Mouse (Mus musculus): Measurements from ENCODE around the gene Klrb1a. TPM values are rescaled to one million over a fixed set of nuclear protein-coding genes. Genes with fewer than 3 reads are reported as not detected.
"Not testable (repeated sequence)": the region's sequence is repeated elsewhere in the genome, so short reads cannot be mapped to it uniquely, and the experiment has no call there.

Gene Klrb1a
- polyA plus RNA-seq, 2 experiments = 0.11 to 0.55 TPM

DNA sequence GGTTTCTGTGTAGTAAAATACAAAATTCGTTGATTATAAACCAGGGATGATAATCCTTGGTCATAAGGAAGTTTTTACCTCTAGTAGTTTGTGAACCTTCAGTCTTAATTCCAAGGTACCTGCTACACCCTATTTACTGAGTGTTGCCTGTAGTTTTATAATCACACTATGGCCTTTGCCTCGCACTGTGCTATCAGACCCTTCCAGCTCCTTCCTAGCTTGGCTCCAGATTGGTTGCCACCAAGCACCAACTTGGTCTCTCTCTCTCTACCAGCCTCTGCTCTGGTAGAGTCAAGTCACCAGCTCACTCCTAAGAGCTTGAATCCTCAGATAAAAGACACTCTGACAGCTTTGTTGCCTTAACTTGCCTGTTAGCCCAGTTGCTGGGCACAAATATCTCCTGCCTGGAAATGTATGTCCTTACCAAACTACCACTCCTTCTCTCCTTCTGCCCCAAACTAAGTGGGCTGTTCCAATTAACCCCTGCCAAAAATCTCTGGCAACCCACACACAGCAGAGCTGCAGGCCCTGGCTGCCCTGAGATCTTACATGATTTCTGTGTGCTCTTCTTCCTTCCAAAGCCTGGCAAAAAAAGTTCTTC lies 17.9 kb upstream of the Klrb1a start:
- no peak for ATAC-seq (ENCODE audit: insufficient read depth)

DNA sequence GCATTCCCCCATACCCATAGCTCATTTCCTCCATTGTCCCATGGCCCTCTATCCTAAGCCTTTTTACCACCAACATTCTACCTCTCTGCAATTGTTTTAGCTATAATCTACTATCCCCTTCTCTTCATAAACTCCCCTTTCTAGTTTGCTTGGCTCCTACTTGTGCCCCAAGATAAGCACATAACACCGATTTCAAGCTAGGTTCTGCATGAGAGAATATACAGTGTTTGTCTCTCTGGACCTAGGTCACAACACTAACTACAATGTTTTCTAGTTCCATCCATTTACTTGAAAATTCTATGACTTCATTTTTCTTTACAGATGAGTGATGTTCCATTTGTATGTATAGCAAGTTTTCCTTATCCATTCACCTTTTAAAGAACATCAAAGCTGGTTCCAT lies 17.3 kb upstream of the Klrb1a start:
- Histone ChIP-seq H3K36me3 (replicated peaks; ENCODE audit: control insufficient read depth, insufficient read depth, low read depth) (no peaks in the 10 kb centered on the region), H3K9me3 (ENCODE audit: control insufficient read depth, low read length) (no peaks in the 10 kb centered on the region), H3K4me3 (ENCODE audit: insufficient read depth in 1 of 2, low read depth in 2 of 2, low read length in 2 of 2) (no peak overlapping the region), H3K9ac (replicated peaks) (no peak overlapping the region), H3K27ac (no peak overlapping the region), H3K4me1 (replicated peaks; ENCODE audit: control insufficient read depth in 2 of 2, insufficient read depth in 2 of 2, low read length in 1 of 2) (no peaks in the 10 kb centered on the region), H3K4me2 (ENCODE audit: low read depth) (no peak overlapping the region), H3K27me3 (ENCODE audit: control insufficient read depth, insufficient read depth, low read length) (no peaks in the 10 kb centered on the region)
- TF ChIP-seq CTCF (IDR thresholded peaks at IDR 0.05; ENCODE audit: low read depth) (no peak), EP300 (IDR thresholded peaks at IDR 0.05; ENCODE audit: low read depth) (no peak)
- ATAC-seq (ENCODE audit: insufficient read depth) (no peak), DNase-seq (ENCODE audit: low read depth in 3 of 3, low spot score in 3 of 3) (no peak)
- 53% methylated on average over 1 of the region's 1 CpGs for WGBS (ENCODE audit: insufficient replicate concordance)

More for the DNA sequence above, 17.9 kb upstream of the Klrb1a start:
- TF ChIP-seq CTCF (IDR thresholded peaks at IDR 0.05; ENCODE audit: low read depth) = no peak
- no peak for TF ChIP-seq EP300 (IDR thresholded peaks at IDR 0.05; ENCODE audit: low read depth)
- Histone ChIP-seq H3K9ac (replicated peaks) (no peak overlapping the region), H3K4me2 (ENCODE audit: low read depth) (no peak overlapping the region), H3K36me3 (replicated peaks; ENCODE audit: control insufficient read depth, insufficient read depth, low read depth) (no peaks in the 10 kb centered on the region), H3K9me3 (ENCODE audit: control insufficient read depth, low read length) (no peaks in the 10 kb centered on the region), H3K27ac (no peak overlapping the region), H3K4me3 (ENCODE audit: insufficient read depth in 1 of 2, low read depth in 2 of 2, low read length in 2 of 2) (no peak overlapping the region), H3K27me3 (ENCODE audit: control insufficient read depth, insufficient read depth, low read length) (no peaks in the 10 kb centered on the region), H3K4me1 (replicated peaks; ENCODE audit: control insufficient read depth in 2 of 2, insufficient read depth in 2 of 2, low read length in 1 of 2) (no peaks in the 10 kb centered on the region)
- no peak for DNase-seq (ENCODE audit: low read depth in 3 of 3, low spot score in 3 of 3)
- 49% methylated on average over 2 of the region's 2 CpGs for WGBS (ENCODE audit: insufficient replicate concordance)

DNA sequence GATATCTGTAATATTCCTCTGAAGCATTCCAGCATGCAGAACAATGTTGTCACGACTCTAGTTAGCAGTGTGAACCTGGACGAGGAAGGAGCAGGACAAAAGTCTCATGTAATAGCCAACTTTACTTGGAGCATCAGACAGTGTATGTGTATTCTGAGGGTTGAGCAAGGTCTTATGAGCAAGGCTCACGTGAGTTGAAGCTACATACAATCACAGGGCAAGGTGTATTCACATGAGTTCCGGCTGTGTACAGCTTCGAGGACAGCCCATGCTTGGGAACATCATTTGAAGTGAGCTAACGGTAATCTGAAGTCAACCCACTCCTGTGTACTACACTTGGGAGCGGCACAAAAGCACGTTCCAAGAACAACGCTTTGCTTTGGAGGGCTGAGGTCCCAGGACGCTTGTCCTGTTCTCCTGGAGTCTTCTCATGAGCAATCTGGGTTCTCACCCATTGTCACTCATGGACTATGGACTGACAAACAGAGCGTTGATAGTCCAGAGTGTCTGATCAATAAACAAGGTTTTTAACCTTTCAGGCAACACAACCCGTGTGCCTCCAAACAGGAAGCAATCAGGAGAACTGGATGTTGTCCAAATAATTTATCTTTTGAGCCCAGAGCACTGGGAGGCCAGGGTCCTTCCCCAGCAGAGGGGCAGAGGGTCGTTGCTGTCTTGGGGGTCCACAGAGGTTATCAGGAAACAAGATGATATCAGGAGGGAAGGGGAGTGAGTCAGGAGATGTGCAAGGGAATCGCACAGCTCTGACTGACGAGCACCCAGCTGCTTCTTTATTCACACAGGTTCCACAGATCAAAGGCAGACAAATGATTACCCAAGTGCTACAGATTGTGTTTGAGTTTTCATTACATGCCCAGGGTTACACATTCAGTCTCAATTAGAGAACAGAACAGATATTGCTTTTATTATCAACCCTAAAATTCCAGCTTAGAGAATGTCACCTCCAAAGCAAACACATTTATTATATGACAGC lies 7.9 kb upstream of the Klrb1a start:
- not testable (repeated sequence) for DNase-seq (ENCODE audit: low read depth in 3 of 3, low spot score in 3 of 3); H3K4me2 ChIP-seq (ENCODE audit: low read depth); H3K27ac ChIP-seq; H3K36me3 ChIP-seq (replicated peaks; ENCODE audit: control insufficient read depth, insufficient read depth, low read depth); H3K9me3 ChIP-seq (ENCODE audit: control insufficient read depth, low read length); H3K4me3 ChIP-seq (ENCODE audit: insufficient read depth in 1 of 2, low read depth in 2 of 2, low read length in 2 of 2); H3K27me3 ChIP-seq (ENCODE audit: control insufficient read depth, insufficient read depth, low read length); H3K4me1 ChIP-seq (replicated peaks; ENCODE audit: control insufficient read depth in 2 of 2, insufficient read depth in 2 of 2, low read length in 1 of 2); H3K9ac ChIP-seq (replicated peaks)
- ATAC-seq (ENCODE audit: insufficient read depth) = peak; percentile 61
- 49% methylated on average over 15 of the region's 15 CpGs for WGBS (ENCODE audit: insufficient replicate concordance)

DNA sequence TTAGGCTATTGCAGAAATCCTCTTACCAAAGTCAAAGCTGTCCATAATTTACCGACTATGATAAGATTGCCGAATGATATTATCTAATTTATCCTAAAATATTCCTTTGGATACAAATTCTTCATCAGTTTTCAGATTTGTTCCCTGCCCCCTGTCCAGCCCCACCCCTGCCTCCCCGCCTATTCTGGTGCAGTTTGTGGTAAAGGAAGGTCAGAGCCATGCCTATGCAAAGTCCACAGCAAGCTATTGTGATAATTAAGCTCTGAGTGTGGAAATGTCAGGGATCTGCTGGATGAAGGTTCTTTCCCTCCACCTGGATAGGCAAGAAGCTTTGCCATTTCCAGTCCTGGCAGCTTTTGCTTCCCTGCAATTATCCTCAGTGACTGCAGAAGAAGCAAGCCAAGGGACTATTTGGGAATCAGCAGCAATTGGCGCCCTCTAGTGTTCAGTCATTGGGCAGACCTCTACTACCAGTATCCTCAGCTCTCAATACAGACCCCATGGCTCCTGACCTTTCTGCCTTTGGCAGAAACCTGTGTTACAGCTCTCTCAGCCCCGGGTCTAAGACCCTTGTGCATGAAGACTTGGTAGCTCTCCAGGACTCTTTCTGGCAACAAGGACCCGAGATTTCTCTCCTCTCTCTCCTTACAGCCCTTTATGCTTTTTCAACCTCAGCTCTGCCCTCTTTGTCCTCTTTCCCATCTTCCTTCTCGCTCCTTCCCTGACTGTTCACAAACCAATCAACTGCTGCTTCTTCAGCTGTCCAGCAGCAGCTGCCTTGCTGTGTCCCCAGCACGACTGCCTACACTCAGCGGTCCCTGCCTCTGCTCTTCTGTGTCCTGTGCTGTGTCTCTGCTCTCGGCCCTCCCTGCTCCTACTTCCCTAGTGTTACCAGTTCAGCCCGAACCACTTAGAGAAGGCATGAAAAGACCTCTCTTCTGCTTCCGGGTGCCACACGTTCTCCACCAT lies 6.7 kb upstream of the Klrb1a start:
- H3K9ac ChIP-seq (replicated peaks) = not testable (repeated sequence)

DNA sequence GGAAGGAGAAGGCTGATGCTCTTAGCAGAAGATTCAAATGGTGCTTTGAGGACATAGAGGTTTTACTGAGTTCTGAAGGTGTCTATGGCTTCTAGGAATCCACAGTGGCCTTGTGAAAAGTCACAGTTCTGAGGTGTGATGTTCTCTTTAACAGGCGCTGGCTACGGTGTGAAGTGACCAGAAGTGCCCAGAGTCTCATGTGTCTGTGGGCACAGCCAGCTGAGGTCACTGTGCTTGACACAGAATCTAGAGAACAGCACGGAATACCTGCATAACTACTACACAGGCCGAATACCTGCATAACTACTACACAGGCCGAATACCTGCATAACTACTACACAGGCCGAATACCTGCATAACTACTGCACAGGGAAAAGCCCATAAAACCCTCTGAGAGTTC lies 1.9 kb upstream of the Klrb1a start:
- not testable (repeated sequence) for ATAC-seq (ENCODE audit: insufficient read depth)
- 72% methylated on average over 6 of the region's 6 CpGs for WGBS (ENCODE audit: insufficient replicate concordance)

More for the DNA sequence above, 6.7 kb upstream of the Klrb1a start:
- not testable (repeated sequence) for H3K4me1 ChIP-seq (replicated peaks; ENCODE audit: control insufficient read depth in 2 of 2, insufficient read depth in 2 of 2, low read length in 1 of 2); H3K9me3 ChIP-seq (ENCODE audit: control insufficient read depth, low read length); H3K27me3 ChIP-seq (ENCODE audit: control insufficient read depth, insufficient read depth, low read length); H3K4me3 ChIP-seq (ENCODE audit: insufficient read depth in 1 of 2, low read depth in 2 of 2, low read length in 2 of 2); H3K4me2 ChIP-seq (ENCODE audit: low read depth); H3K27ac ChIP-seq; DNase-seq (ENCODE audit: low read depth in 3 of 3, low spot score in 3 of 3); H3K36me3 ChIP-seq (replicated peaks; ENCODE audit: control insufficient read depth, insufficient read depth, low read depth)
- peak; percentile 70 for TF ChIP-seq CTCF (IDR thresholded peaks at IDR 0.05; ENCODE audit: low read depth)
- ATAC-seq (ENCODE audit: insufficient read depth) = peak; percentile 64
- WGBS (ENCODE audit: insufficient replicate concordance) = 39% methylated on average over 13 of the region's 13 CpGs

More for the DNA sequence above, 1.9 kb upstream of the Klrb1a start:
- H3K4me2 ChIP-seq (ENCODE audit: low read depth); H3K9ac ChIP-seq (replicated peaks); H3K36me3 ChIP-seq (replicated peaks; ENCODE audit: control insufficient read depth, insufficient read depth, low read depth); DNase-seq (ENCODE audit: low read depth in 3 of 3, low spot score in 3 of 3); H3K4me1 ChIP-seq (replicated peaks; ENCODE audit: control insufficient read depth in 2 of 2, insufficient read depth in 2 of 2, low read length in 1 of 2); H3K27ac ChIP-seq; H3K4me3 ChIP-seq (ENCODE audit: insufficient read depth in 1 of 2, low read depth in 2 of 2, low read length in 2 of 2); H3K27me3 ChIP-seq (ENCODE audit: control insufficient read depth, insufficient read depth, low read length); H3K9me3 ChIP-seq (ENCODE audit: control insufficient read depth, low read length): not testable (repeated sequence)

All from liver, embryonic 14.5 days (tissue).